Mouse (Mus musculus): ENCODE results near the gene Olfr545. TPM values are rescaled to one million over a fixed set of nuclear protein-coding genes. Genes with fewer than 3 reads are reported as not detected.

Gene Olfr545
- not detected for total RNA-seq (2023)

GRCm38 (mm10) chr7:102499473-102499872, at the start of gene Olfr545:
TSS of gene Olfr545 (minus strand) at chr7:102499573.

GRCm38 (mm10) chr7:102540596-102540995, 41.2 kb upstream of the Olfr545 start, which contains the start of gene Olfr548-ps1:
TSS of gene Olfr548-ps1 (plus strand) at chr7:102540896.

GRCm38 (mm10) chr7:102534449-102534848, 35.1 kb upstream of the Olfr545 start, which contains the start of gene Olfr547:
TSS of gene Olfr547 (plus strand) at chr7:102534749.

GRCm38 (mm10) chr7:102488161-102488560, 11.2 kb downstream of the Olfr545 start, which contains the start of gene Olfr544:
TSS of gene Olfr544 (minus strand) at chr7:102488313.

GRCm38 (mm10) chr7:102481579-102481978, 17.8 kb downstream of the Olfr545 start, which contains the start of gene Olfr543:
TSS of gene Olfr543 (minus strand) at chr7:102481679.

GRCm38 (mm10) chr7:102441657-102442391, 57.5 kb downstream of the Olfr545 start, which contains the start of gene Rrm1:
TSS of gene Rrm1 (plus strand) at chr7:102441695.

Other genes with a start within 250 kb of the Olfr545 start
- 100 to 1,000 TPM; 448 to 461 TPM for gene Rhog, start 243.5 kb downstream of the Olfr545 start, total RNA-seq (2023)
- gene Stim1, start 231.8 kb downstream of the Olfr545 start, total RNA-seq (2023): 10 to 100 TPM; 81.7 to 91.0 TPM
- 10 to 100 TPM; 83.6 to 90.3 TPM for gene Rrm1, start 57.9 kb downstream of the Olfr545 start, total RNA-seq (2023)
- not detected for gene Olfr543, start 17.9 kb downstream of the Olfr545 start, total RNA-seq (2023)
- gene Olfr544, start 11.3 kb downstream of the Olfr545 start, total RNA-seq (2023): not detected
- gene Olfr547, start 35.2 kb upstream of the Olfr545 start, total RNA-seq (2023): not detected
- gene Olfr548-ps1, start 41.3 kb upstream of the Olfr545 start, total RNA-seq (2023): not detected
- gene Olfr549, start 50.3 kb upstream of the Olfr545 start, total RNA-seq (2023): not detected
- gene Trim21, start 65.9 kb upstream of the Olfr545 start, total RNA-seq (2023): 10 to 100 TPM; 15.5 to 22.2 TPM
- gene Olfr550, start 71.9 kb upstream of the Olfr545 start, total RNA-seq (2023): not detected
- not detected for gene Olfr551, start 92.3 kb upstream of the Olfr545 start, total RNA-seq (2023)
- not detected for gene Olfr552, start 98.2 kb upstream of the Olfr545 start, total RNA-seq (2023)
- gene Olfr553, start 118.6 kb upstream of the Olfr545 start, total RNA-seq (2023): not detected
- gene Olfr554, start 138.9 kb upstream of the Olfr545 start, total RNA-seq (2023): not detected
- gene Olfr555, start 159.2 kb upstream of the Olfr545 start, total RNA-seq (2023): not detected
- not detected for gene Olfr556, start 165.3 kb upstream of the Olfr545 start, total RNA-seq (2023)
- 1 to 10 TPM; 1.9 TPM for gene Trim68, start 187.8 kb upstream of the Olfr545 start, total RNA-seq (2023)
- gene Olfr557, start 196.3 kb upstream of the Olfr545 start, total RNA-seq (2023): not detected
- not detected for gene Olfr558, start 202.6 kb upstream of the Olfr545 start, total RNA-seq (2023)
- gene Olfr33, start 219.5 kb upstream of the Olfr545 start, total RNA-seq (2023): not detected
- not detected for gene Olfr559, start 227.9 kb upstream of the Olfr545 start, total RNA-seq (2023)